Mouse (Mus musculus) kidney, postnatal 0 days (tissue): ENCODE data around the gene Armcx6. TPM values are rescaled to one million over a fixed set of nuclear protein-coding genes. Genes with fewer than 3 reads are reported as not detected.
A peak's percentile ranks its signal among the peaks of the same experiment; 100 is the strongest.
"Not testable (repeated sequence)": the region's sequence is repeated elsewhere in the genome, so short reads cannot be mapped to it uniquely, and the experiment has no call there.

ENCODE experiments used
- ATAC-seq: fragments of 200-750 bp; cut with Nextera tagmentation; replicated peaks from 2 replicates; pipeline ENCODE4 v1.8.0; 2017; ENCODE audit warnings: low read depth, moderate number of reproducible peaks, moderate TSS enrichment, moderate library complexity; ENCODE audit not compliant: low FRiP score
- DNase-seq: peaks from one replicate; pipeline ENCODE4 v3.0.0-alpha.2; 2016; ENCODE audit warnings: low spot score
- H3K27ac ChIP-seq: fragments of 300-500 bp; sonication (generic); 2 replicates; pipeline ENCODE4 v1.5.1; 2014; ENCODE audit warnings: mild to moderate bottlenecking
- H3K27me3 ChIP-seq: fragments of 300-500 bp; sonication (generic); 2 replicates; pipeline ENCODE4 v1.6.1; 2014; ENCODE audit warnings: low read length, mixed read lengths; ENCODE audit not compliant: insufficient read depth
- H3K36me3 ChIP-seq: fragments of 300-500 bp; sonication (generic); 2 replicates; pipeline ENCODE4 v1.6.1; 2014; ENCODE audit warnings: low read length, mixed read lengths; ENCODE audit not compliant: insufficient read depth
- H3K4me1 ChIP-seq: fragments of 300-500 bp; sonication (generic); replicated peaks from 2 replicates; pipeline ENCODE4 v1.6.1; 2014; ENCODE audit warnings: antibody characterized with exemption, low read length, mixed read lengths; ENCODE audit not compliant: insufficient read depth
- H3K4me2 ChIP-seq: fragments of 300-500 bp; sonication (generic); 2 replicates; pipeline ENCODE4 v1.6.1; 2014; ENCODE audit warnings: mild to moderate bottlenecking, low read length, moderate library complexity, mixed read lengths
- H3K4me3 ChIP-seq: fragments of 300-500 bp; sonication (generic); replicated peaks from 2 replicates; pipeline ENCODE4 v1.5.1; 2014; ENCODE audit warnings: low read depth, low read length
- H3K9ac ChIP-seq: fragments of 300-500 bp; sonication (generic); 2 replicates; pipeline ENCODE4 v1.6.1; 2014; ENCODE audit warnings: low read depth, low read length
- H3K9me3 ChIP-seq: fragments of 300-500 bp; sonication (generic); replicated peaks from 2 replicates; pipeline ENCODE4 v1.6.1; 2016; ENCODE audit warnings: low read length, inconsistent platforms, mixed read lengths
- CTCF ChIP-seq: IDR thresholded peaks from 2 replicates; pipeline ENCODE4 v1.5.1; 2016; ENCODE audit warnings: antibody characterized with exemption, low read depth, mild to moderate bottlenecking, moderate library complexity
- WGBS: fragments of 180-500 bp; shearing (Covaris S2); extraction: QIAGEN DNeasy Blood & Tissue Kit; methylation state at CpG from one replicate; pipeline ENCODE4 v1.1.7; 2014; 5-methylcytosine and 5-hydroxymethylcytosine counted together
- polyA plus RNA-seq: library from polyadenylated mRNA; unstranded; fragments of >200 nt; fragmentation: Nextera tagmentation; extraction: Ambion mirVana; gene quantifications from 2 replicates; pipeline ENCODE4 v1.2.1, GENCODE M21; 2015

Gene Armcx6
- polyA plus RNA-seq, 1 experiment from 2014 or later: 15.2 TPM

DNA sequence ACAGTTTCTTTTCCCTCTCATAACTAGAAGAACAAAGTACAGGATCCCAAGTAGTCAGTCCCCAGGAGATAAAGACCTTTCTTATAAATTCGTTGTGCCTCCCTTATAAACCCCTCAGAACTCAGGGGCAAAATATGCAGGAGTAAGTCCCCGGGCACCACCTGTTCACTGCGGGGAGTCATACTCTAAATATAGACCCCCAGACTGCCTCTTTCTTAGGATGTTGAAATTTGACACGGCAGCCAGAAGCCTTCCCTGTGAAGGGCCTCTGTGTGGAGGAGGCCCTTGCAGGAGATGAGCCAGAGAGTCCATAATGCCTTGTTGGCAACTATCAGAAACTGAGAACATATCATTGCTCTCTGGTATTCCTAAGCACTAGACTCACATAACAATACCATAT is 1.4 kb upstream of the Armcx6 start:
- Histone ChIP-seq H3K4me1 (no peaks in the 10 kb centered on the region), H3K27ac (no peak overlapping the region), H3K36me3 (no peaks in the 10 kb centered on the region), H3K9me3 (no peaks in the 10 kb centered on the region), H3K9ac (no peak overlapping the region), H3K4me2 (no peak overlapping the region), H3K4me3 (no peak overlapping the region), H3K27me3 (no peaks in the 10 kb centered on the region)
- no peak for ATAC-seq
- DNase-seq: no peak
- 45% methylated on average over 4 of the region's 4 CpGs for WGBS
- TF ChIP-seq CTCF: no peak

- ATAC-seq (no peak), DNase-seq (no peak)
- Histone ChIP-seq H3K4me1 (no peaks in the 10 kb centered on the region), H3K9ac (no peak overlapping the region), H3K27me3 (no peaks in the 10 kb centered on the region), H3K9me3 (no peaks in the 10 kb centered on the region), H3K27ac (no peak overlapping the region), H3K4me3 (no peak overlapping the region), H3K4me2 (no peak overlapping the region), H3K36me3 (no peaks in the 10 kb centered on the region)
- 44% methylated on average over 2 of the region's 2 CpGs for WGBS
- no peak for TF ChIP-seq CTCF
These were observed 693 bp upstream of the Armcx6 start for GRCm38 (mm10) chrX:134751910-134752309.

DNA sequence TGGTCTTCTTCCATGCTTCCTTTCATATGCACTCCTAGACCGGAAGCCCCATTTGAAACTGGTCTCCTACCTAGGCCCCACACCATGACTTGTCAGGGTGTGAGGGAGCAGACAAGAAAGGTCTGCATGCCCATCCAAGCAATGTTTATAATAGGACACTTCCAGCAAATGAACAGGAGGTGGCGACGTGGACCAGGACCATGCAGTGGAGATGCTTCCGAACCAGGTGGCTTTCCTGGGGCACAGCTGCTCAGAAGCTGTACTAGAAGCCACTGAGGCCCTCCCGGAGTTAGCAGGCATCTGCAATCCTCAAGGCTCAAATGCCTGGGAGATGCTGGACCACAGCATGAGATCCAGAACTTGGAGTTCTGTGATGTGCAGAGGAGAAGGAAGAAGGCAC is 4.8 kb downstream of the Armcx6 start:
- peak; percentile 73 for TF ChIP-seq CTCF
- DNase-seq (peak; percentile 75), ATAC-seq (no peak; the same call in 1 of the 2 replicates)
- H3K9ac ChIP-seq: no peak overlapping the region
- H3K27me3 ChIP-seq: no peaks in the 10 kb centered on the region
- H3K27ac ChIP-seq: no peak overlapping the region
- no peak overlapping the region for H3K4me2 ChIP-seq
- no peaks in the 10 kb centered on the region for H3K4me1 ChIP-seq
- no peaks in the 10 kb centered on the region for H3K9me3 ChIP-seq
- H3K4me3 ChIP-seq: no peak overlapping the region
- 33% methylated on average over 5 of the region's 5 CpGs for WGBS
- no peaks in the 10 kb centered on the region for H3K36me3 ChIP-seq

DNA sequence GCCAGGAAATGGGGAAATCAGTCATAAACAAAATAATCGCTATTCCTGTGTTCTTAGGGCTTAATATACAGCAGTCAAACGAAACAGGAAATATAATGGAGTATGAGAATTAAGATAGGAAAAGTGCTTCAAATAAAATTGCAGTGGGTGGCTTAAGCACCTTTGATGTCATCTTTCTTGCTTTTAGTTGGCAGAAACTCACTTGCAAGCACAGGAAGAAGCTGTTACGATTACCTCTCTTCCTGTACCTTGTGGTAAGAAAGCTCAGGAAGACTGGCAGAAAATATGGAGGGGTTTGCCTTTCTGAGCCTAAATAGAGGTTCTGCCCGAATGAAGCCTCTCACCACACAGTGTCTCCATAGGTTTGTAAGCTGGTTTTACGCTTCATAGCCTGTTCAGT is 9.4 kb downstream of the Armcx6 start:
- Histone ChIP-seq H3K27me3 (no peaks in the 10 kb centered on the region), H3K27ac (no peak overlapping the region), H3K36me3 (no peaks in the 10 kb centered on the region), H3K9ac (no peak overlapping the region), H3K4me3 (no peak overlapping the region), H3K9me3 (no peaks in the 10 kb centered on the region), H3K4me1 (no peaks in the 10 kb centered on the region), H3K4me2 (no peak overlapping the region)
- WGBS: 52% methylated on average over 5 of the region's 5 CpGs
- DNase-seq: no peak
- no peak for ATAC-seq
- TF ChIP-seq CTCF: no peak

- Histone ChIP-seq H3K9me3 (no peaks in the 10 kb centered on the region), H3K27me3 (no peaks in the 10 kb centered on the region), H3K4me3 (no peak overlapping the region), H3K4me2 (no peak overlapping the region), H3K4me1 (no peaks in the 10 kb centered on the region), H3K36me3 (no peaks in the 10 kb centered on the region), H3K9ac (no peak overlapping the region), H3K27ac (no peak overlapping the region)
- ATAC-seq (no peak), DNase-seq (no peak)
- 58% methylated on average over 4 of the region's 4 CpGs for WGBS
- TF ChIP-seq CTCF: no peak
These were observed 12.1 kb downstream of the Armcx6 start for GRCm38 (mm10) chrX:134739160-134739559.

DNA sequence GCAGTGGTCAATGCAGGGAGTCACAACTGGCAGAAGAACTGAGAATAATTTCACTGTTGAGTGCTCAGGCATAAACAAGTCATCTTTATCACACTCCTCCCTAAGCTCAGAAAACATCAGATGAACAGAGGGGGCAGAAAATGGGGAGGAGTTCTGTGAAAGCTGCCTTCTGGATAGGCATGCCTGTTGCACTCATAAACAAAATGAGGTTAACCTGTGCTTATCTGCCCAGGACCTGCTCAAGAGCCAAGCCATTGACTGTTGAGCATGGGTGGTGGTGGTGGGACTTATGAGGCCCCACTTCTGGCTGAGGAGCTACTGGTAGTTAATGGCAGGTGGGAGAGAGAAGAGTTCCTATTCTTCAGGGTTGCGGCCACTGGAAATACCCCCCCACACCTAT is 13.4 kb downstream of the Armcx6 start:
- no peak for TF ChIP-seq CTCF
- no peaks in the 10 kb centered on the region for H3K4me1 ChIP-seq
- no peak overlapping the region for H3K27ac ChIP-seq
- H3K9me3 ChIP-seq: no peaks in the 10 kb centered on the region
- ATAC-seq (no peak), DNase-seq (no peak)
- no peaks in the 10 kb centered on the region for H3K27me3 ChIP-seq
- H3K4me3 ChIP-seq: no peak overlapping the region
- H3K4me2 ChIP-seq: no peak overlapping the region
- H3K36me3 ChIP-seq: no peaks in the 10 kb centered on the region
- WGBS: 91% methylated on average over 1 of the region's 1 CpGs
- H3K9ac ChIP-seq: no peak overlapping the region

DNA sequence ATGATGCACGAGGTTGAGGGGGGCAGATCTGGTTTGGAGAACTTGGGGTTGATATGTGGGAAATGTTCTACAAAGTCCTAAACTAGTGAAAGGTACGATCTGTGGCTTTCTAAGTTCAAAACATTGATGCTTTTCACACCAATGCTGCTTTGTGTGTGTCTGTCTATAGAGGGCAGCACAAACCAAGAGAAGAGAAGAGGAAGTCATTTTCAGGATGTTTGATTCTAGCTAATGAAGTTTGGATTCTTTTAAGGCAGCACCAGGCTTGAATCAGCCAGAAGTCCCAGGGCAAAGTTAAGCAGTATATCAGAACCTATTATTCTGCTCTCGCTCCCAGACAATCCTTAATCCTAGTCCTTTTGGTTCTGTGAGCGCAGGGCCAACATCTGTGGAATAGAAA is 21.4 kb downstream of the Armcx6 start:
- WGBS: 40% methylated on average over 4 of the region's 4 CpGs
- Histone ChIP-seq H3K4me1 (no peaks in the 10 kb centered on the region), H3K27ac (no peak overlapping the region), H3K36me3 (no peaks in the 10 kb centered on the region), H3K9me3 (no peaks in the 10 kb centered on the region), H3K9ac (no peak overlapping the region), H3K4me2 (no peak overlapping the region), H3K27me3 (no peaks in the 10 kb centered on the region), H3K4me3 (no peak overlapping the region)
- ATAC-seq (no peak), DNase-seq (peak; percentile 72)
- TF ChIP-seq CTCF: peak; percentile 72

- not testable (repeated sequence) for H3K9ac ChIP-seq, DNase-seq, H3K9me3 ChIP-seq, H3K27ac ChIP-seq, H3K27me3 ChIP-seq, H3K36me3 ChIP-seq, H3K4me3 ChIP-seq, H3K4me2 ChIP-seq, H3K4me1 ChIP-seq
- ATAC-seq: peak; percentile 43; the same call in 1 of the 2 replicates
- 37% methylated on average over 2 of the region's 2 CpGs for WGBS
These were observed 27.5 kb downstream of the Armcx6 start for GRCm38 (mm10) chrX:134723762-134724161.
